In genomic region chr12:80668391-80668790, GRCm38 (mm10) we compare ENCODE assay signal across 27 mouse cellular contexts. TPM values are rescaled to one million over a fixed set of nuclear protein-coding genes. Genes with fewer than 3 reads are reported as not detected.
"Had no signal": no experiment of that assay in that cellular context is flagged by ENCODE, and none has a peak within 500 bp of the region (broad histone marks: within the 10 kb centered on the region; RNA-seq: fewer than 3 reads in every experiment).

No protein-coding gene starts in this region.

- H3K4me2 ChIP-seq: heart, embryonic 12.5 days; hindbrain, embryonic 12.5 days; hindbrain, embryonic 14.5 days; intestine, embryonic 15.5 days; limb, embryonic 12.5 days; liver, embryonic 11.5 days had no signal

- H3K4me1 ChIP-seq: heart, embryonic 10.5 days; heart, embryonic 12.5 days; hindbrain, embryonic 10.5 days; hindbrain, embryonic 12.5 days; intestine, embryonic 15.5 days; limb, embryonic 10.5 days; limb, embryonic 12.5 days had no signal

- DNase-seq: gastrocnemius, postnatal 14 days; gastrocnemius, postnatal 36 days; heart, adult 11 months; heart, adult 2 months; heart, postnatal 10 days; heart, postnatal 4 days; kidney, adult 18-20 months; kidney, adult 8-10 months; kidney, postnatal 10 days; kidney, postnatal 25 days; kidney, postnatal 4 days; liver had no signal

- H3K27ac ChIP-seq: heart, adult 2 months; heart, embryonic 10.5 days; hindbrain, embryonic 10.5 days; hindbrain, embryonic 12.5 days; hindbrain, embryonic 14.5 days; intestine, embryonic 15.5 days; layer of hippocampus, adult 2 months; left cerebral cortex, adult 2 months; limb, embryonic 10.5 days; limb, embryonic 12.5 days had no signal

- ATAC-seq: hindbrain, embryonic 16.5 days; inflammation-experienced regulatory T-cells, adult 6 months; intestine, embryonic 15.5 days; intestine, postnatal 0 days had no signal

- H3K9me3 ChIP-seq: heart, embryonic 10.5 days; heart, embryonic 12.5 days; hindbrain, embryonic 10.5 days; hindbrain, embryonic 12.5 days; intestine, embryonic 15.5 days; limb, embryonic 10.5 days; limb, embryonic 12.5 days had no signal

- H3K4me3 ChIP-seq: heart, adult 2 months; heart, embryonic 10.5 days; heart, embryonic 12.5 days; hindbrain, embryonic 10.5 days; hindbrain, embryonic 12.5 days; intestine, embryonic 15.5 days; layer of hippocampus, adult 2 months; left cerebral cortex, adult 2 months; limb, embryonic 10.5 days; limb, embryonic 12.5 days had no signal

- H3K27me3 ChIP-seq: heart, embryonic 12.5 days; hindbrain, embryonic 12.5 days; intestine, embryonic 15.5 days; limb, embryonic 12.5 days had no signal

- H3K9ac ChIP-seq: heart, embryonic 12.5 days; hindbrain, embryonic 12.5 days; hindbrain, embryonic 14.5 days; intestine, embryonic 15.5 days; limb, embryonic 12.5 days had no signal

RNA-seq across cellular contexts. Expression of gene Plekhd1, which starts 24.0 kb away (rescaled TPM):
- total RNA-seq: gastrocnemius, postnatal 36 days; heart, adult 2 months; heart, postnatal 25 days had no signal
